8 mouse cellular contexts compared by ENCODE assay signal in genomic region chr7:97842332-97842731, GRCm38 (mm10). TPM values are rescaled to one million over a fixed set of nuclear protein-coding genes. Genes with fewer than 3 reads are reported as not detected.
DNase-seq lines count a peak whose midpoint lies in the region; ATAC-seq and TF ChIP-seq lines count a peak whose summit lies in the region.

No protein-coding gene starts in this region.

- peak overlapping the region; percentile 69; the same call in 1 of the 2 replicates for H3K4me2 ChIP-seq in liver, embryonic 14.5 days (ENCODE audit: low read depth)
- peak overlapping the region; percentile 61 for H3K4me2 ChIP-seq in stomach, postnatal 0 days (replicated peaks; ENCODE audit: low read depth)

- DNase-seq in gastrocnemius, adult 2 months, result no peak
- DNase-seq in gastrocnemius, postnatal 14 days, result no peak
- DNase-seq in liver, embryonic 14.5 days (ENCODE audit: low read depth in 3 of 3, low spot score in 3 of 3), result no peak
- no peak for DNase-seq in stomach, postnatal 0 days (ENCODE audit: low spot score)
- DNase-seq in B cell, adult 2 months, result no peak

- ATAC-seq in megakaryocyte, adult 5-6 weeks (ENCODE audit: poor library complexity, severe bottlenecking), result no peak
- ATAC-seq in liver, embryonic 14.5 days (ENCODE audit: insufficient read depth), result no peak
- no peak for ATAC-seq in stomach, postnatal 0 days (ENCODE audit: low FRiP score, low TSS enrichment)
- no peak for ATAC-seq in granulocyte monocyte progenitor cell, adult 5-6 weeks (replicated peaks; ENCODE audit: poor library complexity, severe bottlenecking)

- TF ChIP-seq CTCF in gastrocnemius, adult 2 months (IDR thresholded peaks at IDR 0.05), result no peak
- no peak for TF ChIP-seq CTCF in liver, embryonic 14.5 days (IDR thresholded peaks at IDR 0.05; ENCODE audit: low read depth)
- no peak for TF ChIP-seq CTCF in stomach, postnatal 0 days (IDR thresholded peaks at IDR 0.05; ENCODE audit: low read depth)

- peak overlapping the region; percentile 78 for H3K27ac ChIP-seq in gastrocnemius, adult 2 months
- H3K27ac ChIP-seq in liver, embryonic 14.5 days, result no peak overlapping the region
- H3K27ac ChIP-seq in stomach, postnatal 0 days (replicated peaks), result no peak overlapping the region

- intact Hi-C loops in gastrocnemius, adult 2 months (cut with DNase I), result loop anchor here (2.0 to 5.0 kb wide), 2 partner anchors 55 to 96 kb away; partner anchors contain the start of gene Pak1
- intact Hi-C loops in gastrocnemius, postnatal 14 days (cut with DNase I; ENCODE audit: low total_unique reads), result no loop called here

- WGBS in liver, embryonic 14.5 days (ENCODE audit: insufficient replicate concordance), result 48% methylated on average over 2 of the region's 2 CpGs
- WGBS in stomach, postnatal 0 days, result 65% methylated on average over 2 of the region's 2 CpGs

- no peaks in the 10 kb centered on the region for H3K27me3 ChIP-seq in megakaryocyte, embryonic 14.5 days (replicated peaks)
- no peaks in the 10 kb centered on the region for H3K27me3 ChIP-seq in liver, embryonic 14.5 days (ENCODE audit: control insufficient read depth, insufficient read depth, low read length)
- H3K27me3 ChIP-seq in stomach, postnatal 0 days (ENCODE audit: control insufficient read depth, insufficient read depth, low read length), result no peaks in the 10 kb centered on the region

- H3K36me3 ChIP-seq in megakaryocyte, embryonic 14.5 days (replicated peaks; ENCODE audit: low read length), result no peaks in the 10 kb centered on the region
- H3K36me3 ChIP-seq in liver, embryonic 14.5 days (replicated peaks; ENCODE audit: control insufficient read depth, insufficient read depth, low read depth), result no peaks in the 10 kb centered on the region
- H3K36me3 ChIP-seq in stomach, postnatal 0 days (ENCODE audit: control insufficient read depth, insufficient read depth, low read length), result no peaks in the 10 kb centered on the region

- TF ChIP-seq EP300 in liver, embryonic 14.5 days (IDR thresholded peaks at IDR 0.05; ENCODE audit: low read depth), result no peak
- TF ChIP-seq EP300 in stomach, postnatal 0 days (optimal IDR thresholded peaks at IDR 0.05), result no peak

- H3K4me1 ChIP-seq in megakaryocyte, embryonic 14.5 days, result peaks cover 24% of the 10 kb centered on the region
- peaks cover 0 to 7% of the 10 kb centered on the region in 2 experiments; a peak in 1 of 4 replicates for H3K4me1 ChIP-seq in liver, embryonic 14.5 days (replicated peaks; ENCODE audit: control insufficient read depth in 2 of 2, insufficient read depth in 2 of 2, low read length in 1 of 2)
- peaks cover 3% of the 10 kb centered on the region; the same call in 1 of the 2 replicates for H3K4me1 ChIP-seq in stomach, postnatal 0 days (replicated peaks; ENCODE audit: control insufficient read depth, insufficient read depth)

- H3K9me3 ChIP-seq in megakaryocyte, embryonic 14.5 days, result no peaks in the 10 kb centered on the region
- no peaks in the 10 kb centered on the region for H3K9me3 ChIP-seq in liver, embryonic 14.5 days (ENCODE audit: control insufficient read depth, low read length)
- no peaks in the 10 kb centered on the region for H3K9me3 ChIP-seq in stomach, postnatal 0 days (ENCODE audit: control insufficient read depth, low read length)

- no peak overlapping the region for H3K9ac ChIP-seq in liver, embryonic 14.5 days (replicated peaks)
- H3K9ac ChIP-seq in stomach, postnatal 0 days (ENCODE audit: low read length), result no peak overlapping the region

- H3K4me3 ChIP-seq in gastrocnemius, adult 2 months, result peak overlapping the region; percentile 74
- H3K4me3 ChIP-seq in megakaryocyte, embryonic 14.5 days (replicated peaks), result peak overlapping the region; percentile 92
- no peak overlapping the region for H3K4me3 ChIP-seq in liver, embryonic 14.5 days (ENCODE audit: insufficient read depth in 1 of 2, low read depth in 2 of 2, low read length in 2 of 2)
- H3K4me3 ChIP-seq in stomach, postnatal 0 days (ENCODE audit: low read depth, low read length), result no peak overlapping the region

RNA-seq across cellular contexts. Expression of gene Pak1, which starts 54.0 kb away (rescaled TPM):
- total RNA-seq in gastrocnemius, adult 2 months (2021), result 10 to 100 TPM; 17.4 to 23.7 TPM
- 100 to 1,000 TPM; 106 to 120 TPM for total RNA-seq in gastrocnemius, postnatal 14 days (2021)
- polyA plus RNA-seq in megakaryocyte, embryonic 14.5 days (2012; ENCODE audit: insufficient read depth, low replicate concordance), result 0.62 and 3.1 TPM in 2 replicates
- total RNA-seq in megakaryocyte, adult 5-6 weeks (2015), result 39.8 and 40.9 TPM in 2 replicates
- total RNA-seq in megakaryocyte, adult 5-6 weeks (2017), result 40.4 and 40.7 TPM in 2 replicates
- 3.1 and 4.3 TPM in 2 replicates for polyA plus RNA-seq in liver, embryonic 14.5 days (2012; rRNA removed)
- polyA plus RNA-seq in liver, embryonic 14.5 days (2014; fragmentation: Nextera tagmentation; extraction: Ambion mirVana), result 8.2 and 9.0 TPM in 2 replicates
- 18.1 and 19.4 TPM in 2 replicates for polyA plus RNA-seq in stomach, postnatal 0 days (2015; fragmentation: Nextera tagmentation; extraction: Ambion mirVana)
- total RNA-seq in granulocyte monocyte progenitor cell, adult 5-6 weeks (2014; fragmentation: Nextera tagmentation), result 36.4 and 44.3 TPM in 2 replicates
- 52.5 and 56.6 TPM in 2 replicates for total RNA-seq in granulocyte monocyte progenitor cell, adult 5-6 weeks (2017)

Comparison
In these comparisons a context has a peak if more than half of its experiments do, and no peak if none do; other contexts are left out.
1. H3K4me3 ChIP-seq: peak in gastrocnemius, adult 2 months (single experiment) and megakaryocyte, embryonic 14.5 days (single experiment); none in liver, embryonic 14.5 days (0 of 2) and stomach, postnatal 0 days (single experiment).